Mouse (Mus musculus) right cerebral cortex, adult 18-20 months (tissue): ENCODE data around the gene Clint1.

ENCODE experiments used
- DNase-seq: peaks from one replicate; pipeline ENCODE4 v3.0.0; 2022; ENCODE audit warnings: mixed read lengths

Gene Clint1

GRCm38 (mm10) chr11:45938917-45939316 is 87.1 kb downstream of the Clint1 start:
- DNase-seq, result no peak

- DNase-seq, result no peak
These were observed 90.4 kb downstream of the Clint1 start for GRCm38 (mm10) chr11:45942281-45942680.

DNA sequence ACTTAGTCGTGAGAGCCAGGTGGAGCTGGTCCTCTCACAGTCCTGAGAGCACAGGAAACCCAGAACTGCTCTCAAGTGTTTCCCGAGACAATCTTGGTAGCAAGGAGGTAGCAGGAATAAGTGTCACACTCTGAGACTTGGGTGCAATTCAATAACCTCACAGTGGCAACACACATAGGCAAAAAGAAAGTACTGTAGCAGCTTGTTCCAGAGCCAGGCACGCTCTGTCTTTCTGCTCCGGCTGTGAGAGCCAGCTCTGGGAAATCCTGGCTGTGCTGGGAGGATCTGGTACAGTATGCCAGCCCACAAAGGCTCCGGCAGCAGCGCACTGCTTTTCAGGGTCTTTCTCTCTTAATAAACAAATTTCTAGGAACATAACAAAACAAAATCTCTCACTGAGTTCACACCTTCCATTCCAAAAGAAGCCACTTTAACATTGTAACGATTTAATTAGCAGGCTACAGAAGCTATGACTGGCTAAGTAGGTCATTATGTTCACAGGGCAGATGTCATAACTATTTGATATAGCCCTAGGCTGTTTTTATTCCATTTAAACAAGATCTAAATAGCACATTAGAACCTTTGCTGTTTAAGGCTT is 91.4 kb downstream of the Clint1 start:
- peak; percentile 74 for DNase-seq

DNA sequence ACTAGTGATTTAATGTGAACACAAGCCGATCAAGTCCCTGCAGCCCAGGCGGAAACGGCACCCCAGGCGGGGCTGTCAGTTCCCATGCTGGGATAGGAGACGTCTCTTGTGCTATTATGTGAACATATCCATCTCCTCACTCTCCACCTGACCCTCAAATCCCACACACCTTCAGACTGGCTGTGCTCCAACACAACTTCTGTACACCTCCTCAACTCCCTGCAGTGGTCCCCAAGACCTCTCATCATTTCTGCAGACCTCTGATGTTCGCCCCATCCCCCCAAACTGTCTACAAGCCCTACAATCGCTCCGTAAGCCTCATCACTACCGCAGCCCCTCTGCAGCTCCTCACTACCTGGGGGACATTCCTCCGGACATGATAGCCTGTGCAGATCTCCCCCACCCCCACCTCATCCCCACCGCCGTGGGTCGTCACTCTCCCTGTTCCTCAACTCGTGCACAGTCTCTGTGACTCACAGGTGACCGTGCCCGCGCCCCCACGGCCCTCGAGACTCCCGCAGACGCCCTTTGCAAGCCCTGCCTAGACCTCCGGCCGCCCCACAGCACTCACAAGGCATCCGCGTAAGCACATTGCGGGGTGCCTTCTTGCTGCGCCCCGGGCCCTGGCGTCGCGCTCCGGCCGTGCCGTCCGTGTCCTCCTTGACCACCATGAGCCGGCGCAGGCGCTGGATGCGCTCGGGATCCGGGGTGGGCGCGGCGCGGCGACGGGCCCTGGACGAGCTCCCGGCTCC is 92.2 kb downstream of the Clint1 start:
- peak; percentile 24 for DNase-seq

DNA sequence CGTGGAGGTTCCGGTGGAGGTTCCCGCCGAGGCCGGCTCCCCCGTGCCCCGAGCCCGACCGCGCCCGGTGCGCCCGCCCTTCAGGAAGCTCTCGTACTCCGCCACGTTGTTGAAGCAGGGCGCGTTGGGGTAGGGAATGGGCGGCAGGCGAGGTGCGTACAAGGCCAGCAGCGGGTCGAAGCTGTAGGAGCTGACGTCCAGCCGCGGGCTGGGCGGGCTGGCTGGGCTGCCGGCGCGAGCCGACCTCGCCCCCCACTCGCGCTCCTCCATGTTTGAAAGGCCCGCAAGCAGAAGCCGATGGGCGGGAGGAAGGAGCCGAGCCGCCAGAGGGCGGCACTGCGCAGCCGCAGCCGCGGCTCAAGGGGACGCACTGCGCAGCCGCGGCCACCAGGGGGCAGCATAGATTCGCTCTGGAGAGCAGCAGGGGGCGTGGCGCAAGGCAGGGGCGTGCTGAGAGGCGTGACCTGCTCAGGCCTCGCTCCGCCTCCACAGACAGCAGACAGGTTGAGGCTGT is 92.8 kb downstream of the Clint1 start, which contains the start of gene Lsm11:
Gene Lsm11, minus strand, starts transcription at position 293 of the 514 bp plus-strand sequence.
- DNase-seq, result peak; percentile 95

DNA sequence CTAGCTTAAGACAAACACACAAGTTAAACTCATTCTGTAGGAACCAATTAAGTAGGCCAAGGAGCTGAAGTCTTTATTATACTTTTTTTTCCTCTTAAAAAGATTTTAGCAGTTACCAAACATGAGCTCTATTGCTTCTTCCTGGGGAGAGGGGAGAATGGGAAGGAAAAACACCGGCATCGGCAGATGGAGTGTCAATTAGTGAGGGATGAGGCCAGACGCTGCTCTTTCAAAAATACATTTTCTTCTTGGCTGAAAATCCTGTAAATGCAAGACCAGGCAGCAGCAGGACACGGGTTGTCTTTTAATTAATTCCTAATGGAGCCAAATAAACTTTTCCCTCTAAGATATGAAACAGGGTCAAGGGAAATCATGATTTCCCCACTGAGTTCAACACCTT is 94.9 kb downstream of the Clint1 start:
- no peak for DNase-seq

- peak; percentile 61 for DNase-seq
These were observed 95.6 kb downstream of the Clint1 start for GRCm38 (mm10) chr11:45947491-45947890.

- DNase-seq, result peak; percentile 94
These were observed 103.3 kb downstream of the Clint1 start, which contains the start of gene Thg1l for GRCm38 (mm10) chr11:45955127-45955627. Thg1l (minus strand) TSS chr11:45955494.

- no peak for DNase-seq
These were observed 107.7 kb downstream of the Clint1 start for GRCm38 (mm10) chr11:45959598-45959997.

DNA sequence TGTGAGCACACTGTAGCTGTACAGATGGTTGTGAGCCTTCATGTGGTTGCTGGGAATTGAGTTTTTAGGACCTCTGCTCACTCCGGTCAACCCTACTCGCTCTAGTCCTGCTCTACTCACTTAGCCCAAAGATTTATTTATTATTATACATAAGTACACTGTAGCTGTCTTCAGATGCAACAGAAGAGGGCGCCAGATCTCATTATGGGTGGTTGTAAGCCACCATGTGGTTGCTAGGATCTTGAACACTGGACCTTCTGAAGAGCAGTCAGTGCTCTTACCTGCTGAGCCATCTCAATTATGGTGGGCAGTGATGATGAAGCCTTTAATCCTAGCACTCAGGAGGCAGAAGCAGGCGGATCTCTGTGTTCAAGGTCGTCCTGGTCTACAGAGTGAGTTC is 108.2 kb downstream of the Clint1 start:
- no peak for DNase-seq
